Mouse (Mus musculus): ENCODE data around the gene Ppp1r2. TPM values are rescaled to one million over a fixed set of nuclear protein-coding genes. Genes with fewer than 3 reads are reported as not detected.

Gene Ppp1r2
- total and polyA plus RNA-seq, 2 experiments, result 11.5 to 15.9 TPM

GRCm38 (mm10) chr16:31244053-31244452 lies 31.0 kb downstream of the Ppp1r2 start:
- no peak overlapping the region for H3K9ac ChIP-seq (ENCODE audit: low read depth, low read length)
- H3K36me3 ChIP-seq (ENCODE audit: control insufficient read depth, insufficient read depth, low read length), result no peaks in the 10 kb centered on the region
- H3K27ac ChIP-seq (replicated peaks; ENCODE audit: insufficient read depth, low read depth, low read length), result no peak overlapping the region
- no peak for DNase-seq (ENCODE audit: extremely low read depth, low read depth, low spot score)
- no peaks in the 10 kb centered on the region for H3K27me3 ChIP-seq (ENCODE audit: control insufficient read depth, insufficient read depth, low read length)
- TF ChIP-seq POLR2A (IDR thresholded peaks at IDR 0.05; ENCODE audit: extremely low read depth, insufficient read depth, low read length) (no peak), CTCF (IDR thresholded peaks at IDR 0.05; ENCODE audit: low read depth, low read length) (no peak)
- no peaks in the 10 kb centered on the region for H3K79me2 ChIP-seq (ENCODE audit: control insufficient read depth, insufficient read depth, low read length)
- 85% methylated on average over 3 of the region's 3 CpGs for WGBS
- H3K4me3 ChIP-seq (ENCODE audit: insufficient read depth, low read depth, low read length), result no peak overlapping the region
- no peaks in the 10 kb centered on the region for H3K4me1 ChIP-seq (ENCODE audit: control insufficient read depth, insufficient read depth, low read length)

- no peaks in the 10 kb centered on the region for H3K36me3 ChIP-seq (ENCODE audit: control insufficient read depth, insufficient read depth, low read length)
- TF ChIP-seq POLR2A (IDR thresholded peaks at IDR 0.05; ENCODE audit: extremely low read depth, insufficient read depth, low read length) (no peak), CTCF (IDR thresholded peaks at IDR 0.05; ENCODE audit: low read depth, low read length) (no peak)
- no peaks in the 10 kb centered on the region for H3K79me2 ChIP-seq (ENCODE audit: control insufficient read depth, insufficient read depth, low read length)
- DNase-seq (ENCODE audit: extremely low read depth, low read depth, low spot score), result no peak
- 90% methylated on average over 9 of the region's 9 CpGs for WGBS
- no peaks in the 10 kb centered on the region for H3K4me1 ChIP-seq (ENCODE audit: control insufficient read depth, insufficient read depth, low read length)
- no peak overlapping the region for H3K4me3 ChIP-seq (ENCODE audit: insufficient read depth, low read depth, low read length)
- H3K9ac ChIP-seq (ENCODE audit: low read depth, low read length), result no peak overlapping the region
- no peaks in the 10 kb centered on the region for H3K27me3 ChIP-seq (ENCODE audit: control insufficient read depth, insufficient read depth, low read length)
- H3K27ac ChIP-seq (replicated peaks; ENCODE audit: insufficient read depth, low read depth, low read length), result no peak overlapping the region
These were observed 33.6 kb downstream of the Ppp1r2 start for GRCm38 (mm10) chr16:31241433-31241832.

- Histone ChIP-seq H3K79me2 (ENCODE audit: control insufficient read depth, insufficient read depth, low read length) (no peaks in the 10 kb centered on the region), H3K36me3 (ENCODE audit: control insufficient read depth, insufficient read depth, low read length) (no peaks in the 10 kb centered on the region), H3K27me3 (ENCODE audit: control insufficient read depth, insufficient read depth, low read length) (no peaks in the 10 kb centered on the region), H3K9ac (ENCODE audit: low read depth, low read length) (no peak overlapping the region), H3K4me3 (ENCODE audit: insufficient read depth, low read depth, low read length) (no peak overlapping the region), H3K27ac (replicated peaks; ENCODE audit: insufficient read depth, low read depth, low read length) (no peak overlapping the region), H3K4me1 (ENCODE audit: control insufficient read depth, insufficient read depth, low read length) (no peaks in the 10 kb centered on the region)
- WGBS, result 97% methylated on average over 8 of the region's 8 CpGs
- no peak for DNase-seq (ENCODE audit: extremely low read depth, low read depth, low spot score)
- no peak for TF ChIP-seq POLR2A (IDR thresholded peaks at IDR 0.05; ENCODE audit: extremely low read depth, insufficient read depth, low read length)
- no peak for TF ChIP-seq CTCF (IDR thresholded peaks at IDR 0.05; ENCODE audit: low read depth, low read length)
These were observed 34.5 kb downstream of the Ppp1r2 start for GRCm38 (mm10) chr16:31240569-31240968.

- no peak for DNase-seq (ENCODE audit: extremely low read depth, low read depth, low spot score)
- 94% methylated on average over 5 of the region's 5 CpGs for WGBS
- H3K4me3 ChIP-seq (ENCODE audit: insufficient read depth, low read depth, low read length), result no peak overlapping the region
- H3K79me2 ChIP-seq (ENCODE audit: control insufficient read depth, insufficient read depth, low read length), result no peaks in the 10 kb centered on the region
- H3K4me1 ChIP-seq (ENCODE audit: control insufficient read depth, insufficient read depth, low read length), result no peaks in the 10 kb centered on the region
- TF ChIP-seq CTCF (IDR thresholded peaks at IDR 0.05; ENCODE audit: low read depth, low read length) (no peak), POLR2A (IDR thresholded peaks at IDR 0.05; ENCODE audit: extremely low read depth, insufficient read depth, low read length) (no peak)
- no peaks in the 10 kb centered on the region for H3K36me3 ChIP-seq (ENCODE audit: control insufficient read depth, insufficient read depth, low read length)
- H3K27ac ChIP-seq (replicated peaks; ENCODE audit: insufficient read depth, low read depth, low read length), result no peak overlapping the region
- H3K27me3 ChIP-seq (ENCODE audit: control insufficient read depth, insufficient read depth, low read length), result no peaks in the 10 kb centered on the region
- H3K9ac ChIP-seq (ENCODE audit: low read depth, low read length), result no peak overlapping the region
These were observed 36.8 kb downstream of the Ppp1r2 start for GRCm38 (mm10) chr16:31238281-31238680.

- Histone ChIP-seq H3K4me3 (ENCODE audit: insufficient read depth, low read depth, low read length) (peak overlapping the region; percentile 15; the same call in 1 of the 2 replicates), H3K36me3 (ENCODE audit: control insufficient read depth, insufficient read depth, low read length) (no peaks in the 10 kb centered on the region), H3K27ac (replicated peaks; ENCODE audit: insufficient read depth, low read depth, low read length) (no peak overlapping the region), H3K4me1 (ENCODE audit: control insufficient read depth, insufficient read depth, low read length) (no peaks in the 10 kb centered on the region), H3K27me3 (ENCODE audit: control insufficient read depth, insufficient read depth, low read length) (no peaks in the 10 kb centered on the region), H3K9ac (ENCODE audit: low read depth, low read length) (no peak overlapping the region), H3K79me2 (ENCODE audit: control insufficient read depth, insufficient read depth, low read length) (no peaks in the 10 kb centered on the region)
- TF ChIP-seq POLR2A (IDR thresholded peaks at IDR 0.05; ENCODE audit: extremely low read depth, insufficient read depth, low read length) (no peak), CTCF (IDR thresholded peaks at IDR 0.05; ENCODE audit: low read depth, low read length) (no peak)
- WGBS, result 47% methylated on average over 18 of the region's 18 CpGs
- DNase-seq (ENCODE audit: extremely low read depth, low read depth, low spot score), result peak; percentile 21
These were observed 39.4 kb downstream of the Ppp1r2 start for GRCm38 (mm10) chr16:31235457-31236310.
